Mouse (Mus musculus) 3134 (cell line): ENCODE measurements at regions not wholly inside any gene's neighbourhood (a gene's known extent, or its start where the extent isn't known, plus 50 kb on each side); places are given as distances from the start of the nearest gene placed in this dataset.

Experiments used
- DNase-seq: peaks from one replicate; pipeline ENCODE4 v3.0.0-alpha.2; 2011; ENCODE audit warnings: low spot score; ENCODE audit not compliant: insufficient read length; ENCODE audit errors: extremely low read depth

DNA sequence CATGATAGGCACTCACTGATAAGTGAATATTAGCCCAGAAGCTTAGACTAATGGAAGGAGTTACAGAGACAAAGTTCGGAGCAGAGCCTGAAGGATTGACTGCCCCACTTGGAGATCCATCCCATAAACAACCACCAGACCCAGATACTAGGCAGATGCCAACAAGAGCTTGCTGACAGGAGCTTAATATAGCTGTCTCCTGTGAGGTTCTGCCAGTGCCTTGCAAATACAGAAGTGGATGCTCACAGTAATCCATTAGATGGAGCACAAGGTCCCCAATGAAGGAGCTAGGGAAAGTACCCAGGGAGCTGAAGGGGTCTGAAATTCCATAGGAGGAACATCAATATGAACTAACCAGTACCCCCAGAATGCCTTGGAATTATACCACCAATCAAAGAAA, 252.8 kb upstream of the Lrtm1 start:
- no peak for DNase-seq

DNA sequence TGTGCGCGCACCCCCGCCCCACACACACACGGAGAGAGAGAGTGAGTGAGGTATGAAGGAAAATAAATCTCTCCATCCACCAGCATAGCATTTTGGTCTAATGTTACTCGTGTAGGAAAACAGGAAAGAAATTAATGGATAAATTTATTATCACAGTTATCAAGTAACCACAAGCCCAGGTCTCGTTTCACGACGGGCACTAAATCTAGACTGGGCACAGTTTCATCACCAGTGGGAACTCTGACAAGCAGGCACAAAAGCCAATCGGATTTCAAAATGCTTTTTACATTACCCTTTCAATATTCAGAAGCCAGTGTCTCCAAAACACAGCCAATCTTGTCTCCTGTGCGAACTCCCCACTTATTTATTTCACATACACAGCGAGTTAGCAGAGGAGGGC, 244.9 kb upstream of the Lrtm1 start:
- DNase-seq: no peak

DNA sequence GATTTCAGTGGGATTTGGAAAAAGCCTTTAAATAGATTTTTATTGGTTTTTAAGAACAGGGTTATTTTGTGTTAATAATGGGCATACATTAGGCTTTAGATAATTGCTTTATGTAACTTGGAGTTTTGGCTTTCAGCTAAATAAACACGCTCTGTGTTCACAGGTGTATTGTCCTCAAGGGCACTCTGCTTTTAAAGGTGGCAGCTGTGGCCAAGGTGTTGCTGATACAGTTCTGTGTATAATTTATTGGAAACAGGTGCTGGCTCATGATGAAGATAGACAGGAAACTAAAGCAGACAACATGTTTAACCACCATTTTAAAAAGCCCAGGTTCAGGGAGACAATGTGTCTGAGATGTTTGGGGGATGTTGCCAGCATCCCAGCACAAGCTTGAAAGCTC, 242.3 kb upstream of the Lrtm1 start:
- DNase-seq: no peak

DNA sequence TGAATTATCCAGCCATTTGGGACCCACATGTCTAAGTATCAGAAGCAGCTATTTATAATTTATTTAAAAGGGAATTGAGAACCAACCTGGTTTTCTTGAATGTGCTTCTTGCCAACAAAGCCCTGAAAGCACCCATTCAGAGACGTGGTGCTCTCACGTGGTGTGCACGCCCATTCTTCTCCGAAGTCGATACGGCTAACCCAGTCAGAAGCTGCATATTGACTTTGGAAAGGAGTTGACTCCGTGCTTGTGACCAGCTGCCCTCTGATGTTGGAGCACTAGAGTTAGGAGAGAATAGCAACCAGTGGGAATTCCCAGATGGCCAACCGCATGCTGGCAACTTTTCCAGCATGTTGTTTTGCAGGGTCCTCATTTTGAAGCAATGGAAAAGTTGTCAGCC, 240.2 kb upstream of the Lrtm1 start:
- no peak for DNase-seq

DNA sequence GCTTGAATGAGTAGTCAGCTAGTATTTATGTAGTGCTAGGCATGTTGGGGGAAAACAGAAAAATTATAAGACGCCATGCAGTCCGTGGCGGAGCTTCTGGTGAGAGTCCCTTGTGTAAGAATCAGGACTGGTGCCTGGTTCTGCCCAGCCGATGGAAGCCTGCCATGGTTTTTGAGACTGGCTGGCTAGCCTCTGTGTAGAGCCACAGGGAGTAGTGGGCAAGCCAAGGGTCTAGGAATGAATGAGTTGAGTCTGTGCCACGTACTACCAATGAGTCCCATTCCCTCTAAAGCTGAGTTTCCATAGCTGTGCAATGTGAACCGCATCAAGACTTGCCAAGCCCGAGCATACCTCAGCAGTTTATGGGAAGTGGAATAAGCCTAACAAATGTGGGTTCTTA, 236.3 kb upstream of the Lrtm1 start:
- DNase-seq: no peak

DNA sequence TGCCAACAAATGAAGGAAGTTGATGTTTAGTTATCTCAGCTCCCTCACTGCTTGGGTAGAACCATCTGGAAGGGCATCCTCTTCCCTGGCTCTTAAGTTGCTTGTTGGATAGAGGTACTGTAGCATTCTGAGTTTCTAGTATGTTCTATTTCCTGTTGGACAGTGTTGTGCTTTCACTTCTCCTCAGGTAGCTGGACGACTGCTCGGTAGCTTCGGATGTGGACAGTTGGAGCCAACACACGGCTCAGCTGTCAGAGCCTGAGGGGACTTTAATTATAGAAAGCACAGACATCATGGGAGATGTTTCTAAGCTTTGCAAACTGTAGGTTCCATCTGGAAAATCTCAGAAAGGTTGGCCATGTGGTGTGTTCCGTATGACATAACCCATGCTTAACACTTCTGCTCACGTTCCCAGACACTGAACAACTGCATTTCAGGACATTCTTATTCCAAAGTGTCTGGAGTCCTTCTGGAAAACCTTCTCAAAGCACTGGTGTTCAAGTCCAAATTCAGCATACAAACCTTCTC, 233.8 kb upstream of the Lrtm1 start:
- DNase-seq: no peak

DNA sequence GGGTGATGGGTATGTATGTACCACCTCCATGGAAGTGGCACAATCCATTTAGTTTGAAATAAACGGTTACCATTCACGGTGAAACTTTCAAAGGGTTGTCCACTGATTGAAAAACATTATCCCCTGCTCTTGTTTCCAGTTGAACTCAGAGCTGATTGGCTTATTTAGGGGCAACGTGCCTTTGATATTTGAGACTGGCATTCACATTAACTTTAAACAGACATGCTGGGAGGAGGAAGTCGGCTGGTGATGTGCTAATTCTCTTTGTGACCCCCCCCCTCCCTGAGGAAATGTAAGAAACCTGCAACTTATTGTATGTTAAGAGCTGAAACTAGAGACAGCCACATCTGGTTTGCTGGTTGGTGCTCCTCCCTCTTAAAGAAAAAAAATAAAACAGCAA, 219.7 kb upstream of the Lrtm1 start:
- DNase-seq: no peak

DNA sequence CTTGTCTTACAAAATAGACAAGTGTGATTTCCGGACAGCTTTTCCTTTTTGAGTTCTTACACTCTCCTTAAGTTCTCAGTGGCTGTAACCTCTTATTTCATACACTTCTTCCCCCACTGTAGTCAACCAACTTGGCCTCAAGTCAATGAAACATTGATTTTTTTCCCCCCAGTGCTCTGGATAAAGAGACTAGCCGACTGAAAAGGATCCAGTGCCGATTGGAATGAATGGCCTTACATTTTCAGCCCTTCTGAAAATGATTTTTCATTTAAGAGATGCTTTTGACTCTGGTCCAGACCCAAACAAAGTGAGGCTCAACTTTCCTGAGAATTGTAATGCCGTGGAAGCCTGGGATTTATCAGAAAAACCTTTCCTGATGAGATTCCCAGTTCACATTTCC, 216.3 kb upstream of the Lrtm1 start:
- no peak for DNase-seq

DNA sequence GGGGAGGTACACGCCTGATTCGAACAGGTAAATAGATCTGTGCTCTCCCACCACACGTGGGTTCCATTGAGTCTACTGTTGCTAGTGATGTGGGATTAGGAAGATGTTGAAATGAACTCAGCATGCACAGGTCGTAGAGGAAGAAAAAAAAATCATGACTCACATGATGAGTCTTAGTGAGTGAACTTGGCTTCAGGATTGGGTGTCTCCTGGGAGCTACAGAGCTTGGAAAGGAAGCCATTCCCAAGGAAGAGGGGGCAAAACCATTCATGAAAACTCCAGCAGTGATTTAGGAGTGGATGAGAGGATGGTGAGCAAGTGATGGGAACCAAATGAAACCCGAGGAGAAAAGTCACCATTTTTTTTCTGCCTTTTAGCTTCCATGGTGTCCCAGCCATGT, 215.9 kb upstream of the Lrtm1 start:
- no peak for DNase-seq

DNA sequence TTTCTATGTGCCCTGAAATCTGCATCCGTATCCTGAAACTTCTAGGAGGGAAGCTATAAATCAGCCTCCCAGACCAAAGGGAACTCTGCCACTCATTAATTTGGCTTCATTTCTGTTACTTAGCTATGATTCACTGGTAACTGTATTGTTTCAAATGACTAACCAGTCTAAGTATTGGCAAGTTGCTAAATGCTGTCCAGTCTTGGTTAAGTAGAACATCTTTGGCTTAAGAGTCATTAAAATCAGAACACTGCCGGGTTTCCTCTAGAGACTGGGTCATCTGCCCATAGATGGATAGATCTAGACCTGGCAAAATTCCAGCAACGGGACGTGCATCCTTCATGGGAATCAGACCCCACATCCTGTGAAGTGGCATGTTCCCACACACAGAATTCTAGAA, 209.9 kb upstream of the Lrtm1 start:
- no peak for DNase-seq

DNA sequence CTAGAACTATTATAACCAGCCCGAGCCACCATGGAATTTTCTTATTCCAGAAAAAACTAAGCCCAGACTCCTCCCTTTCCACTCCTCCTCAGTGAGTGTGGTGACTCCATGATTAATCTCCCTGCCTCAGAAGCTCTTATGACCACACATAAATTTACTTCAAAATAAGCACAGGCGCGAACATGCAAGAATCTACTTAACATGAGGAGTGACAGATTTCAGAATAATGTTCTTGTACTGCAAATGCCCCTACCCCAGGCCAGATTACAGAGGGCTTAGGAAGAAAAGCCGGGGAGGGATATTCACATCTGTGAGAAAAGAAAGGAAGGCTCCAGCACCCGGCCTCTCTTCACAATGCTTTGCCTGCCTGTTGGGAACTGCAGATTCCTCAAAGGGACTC, 208.7 kb upstream of the Lrtm1 start:
- no peak for DNase-seq

DNA sequence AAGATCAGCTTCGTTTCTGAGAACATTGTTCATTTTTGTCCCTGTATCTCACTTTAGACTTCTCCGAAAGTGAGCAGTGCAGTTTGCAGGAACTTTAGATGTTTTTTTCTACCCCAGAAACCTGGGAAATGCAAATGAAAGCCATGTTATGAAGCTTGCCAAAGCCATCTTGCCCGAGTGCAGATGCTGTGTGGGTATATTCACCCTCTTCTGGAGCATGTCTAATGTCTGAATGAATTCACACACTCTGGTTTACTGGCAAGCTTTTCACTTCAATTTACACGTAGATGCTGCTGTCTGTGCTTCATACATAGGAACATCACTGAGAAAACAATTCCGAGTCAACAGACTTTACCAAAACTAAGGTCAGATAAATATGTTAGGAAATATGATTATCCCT, 197.0 kb upstream of the Lrtm1 start:
- DNase-seq: no peak

DNA sequence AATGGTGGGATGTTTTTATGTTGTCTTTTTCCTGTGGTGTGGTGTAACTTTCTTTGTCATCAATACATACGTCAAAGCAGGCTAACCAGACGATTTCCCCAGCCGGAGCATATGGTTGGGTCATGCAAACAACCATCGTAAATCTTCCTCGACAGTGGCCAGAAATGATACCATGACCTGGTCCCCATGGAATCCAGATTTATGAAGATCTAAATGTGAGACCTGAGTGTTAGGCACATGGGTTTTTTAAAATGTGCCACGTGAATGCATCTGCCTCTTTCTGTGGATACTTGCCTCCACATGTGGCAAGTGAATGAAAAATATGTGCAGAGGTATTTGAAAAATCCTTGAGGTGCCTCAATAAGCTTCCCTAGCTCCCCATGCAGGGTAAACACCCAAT, 190.8 kb upstream of the Lrtm1 start:
- no peak for DNase-seq

DNA sequence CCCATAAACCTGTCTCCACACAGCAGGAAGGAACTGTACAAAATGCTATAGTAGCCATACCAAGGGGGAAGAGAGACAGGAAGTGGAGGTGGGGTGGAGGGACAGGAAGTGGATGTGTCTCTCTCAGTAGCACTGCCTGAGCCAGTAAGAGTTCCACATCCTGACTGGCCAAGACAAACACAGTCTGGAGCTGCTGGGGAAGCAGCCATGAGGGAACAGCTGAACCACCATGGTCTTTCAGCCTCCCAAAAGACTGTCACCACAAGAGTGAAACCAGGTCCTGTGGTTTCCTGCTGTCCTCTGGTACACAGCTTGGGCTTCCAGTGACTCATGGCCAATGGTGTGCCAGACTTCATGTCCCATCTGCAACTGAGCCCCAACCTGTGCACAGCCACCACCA, 180.9 kb upstream of the Lrtm1 start:
- DNase-seq: no peak

DNA sequence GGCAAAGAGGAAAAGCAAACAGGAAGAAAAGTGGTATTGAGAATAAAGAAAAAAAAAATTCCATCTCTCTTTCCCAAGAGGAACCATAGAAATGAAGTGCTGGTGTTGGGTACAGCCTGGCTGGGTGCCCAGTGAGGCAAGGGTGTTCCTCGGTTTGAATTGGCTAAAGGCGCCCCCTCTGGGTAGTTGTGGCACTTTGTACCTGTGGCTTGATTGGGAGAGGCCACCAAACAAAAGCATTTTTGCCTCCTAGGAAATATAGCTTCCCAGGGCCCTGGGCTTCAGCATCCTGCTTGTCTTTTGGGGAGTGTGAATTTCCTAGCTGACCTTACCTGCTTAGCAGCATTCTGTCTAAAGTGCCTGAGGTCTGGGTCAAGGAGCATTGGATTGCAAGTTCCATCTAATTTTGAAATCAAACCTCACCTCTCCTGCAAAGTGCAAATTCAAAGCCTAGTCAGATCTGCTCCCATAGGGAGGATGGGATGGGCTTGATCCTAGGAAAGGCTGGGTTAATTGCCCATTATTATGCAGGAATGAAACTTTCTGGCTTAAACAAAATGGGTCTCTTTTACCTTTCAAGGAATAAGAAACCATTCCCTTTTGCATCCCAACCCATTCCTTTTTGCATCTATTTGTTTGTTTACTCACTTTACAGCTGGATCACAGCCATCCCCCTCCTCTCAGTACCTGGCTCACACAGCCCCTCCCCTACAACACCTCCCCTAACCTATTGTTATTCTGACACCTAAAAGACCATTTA, 169.0 kb upstream of the Lrtm1 start:
- DNase-seq: no peak
